Comparison of ENCODE assay signal across 31 mouse cellular contexts in genomic region chr8:96068306-96068705, GRCm38 (mm10).
"Had no signal": no experiment of that assay in that cellular context is flagged by ENCODE, and none has a peak within 500 bp of the region (broad histone marks: within the 10 kb centered on the region; RNA-seq: fewer than 3 reads in every experiment).

No protein-coding gene starts in this region.

- H3K4me2 ChIP-seq: limb, embryonic 12.5 days; limb, embryonic 13.5 days; limb, embryonic 15.5 days; liver, embryonic 11.5 days; liver, embryonic 12.5 days; liver, embryonic 13.5 days; liver, embryonic 15.5 days; lung, embryonic 14.5 days; lung, embryonic 15.5 days; midbrain, embryonic 12.5 days; midbrain, embryonic 15.5 days; neural tube, embryonic 12.5 days had no signal

- H3K9me3 ChIP-seq: limb, embryonic 10.5 days; limb, embryonic 12.5 days; limb, embryonic 13.5 days; limb, embryonic 15.5 days; liver, embryonic 12.5 days; liver, embryonic 13.5 days; liver, embryonic 15.5 days; lung, embryonic 15.5 days; megakaryocyte, embryonic 14.5 days; midbrain, embryonic 10.5 days; midbrain, embryonic 12.5 days; midbrain, embryonic 15.5 days; neural tube, embryonic 12.5 days had no signal

- H3K27me3 ChIP-seq: limb, embryonic 12.5 days; limb, embryonic 13.5 days; limb, embryonic 15.5 days; liver, embryonic 12.5 days; liver, embryonic 13.5 days; liver, embryonic 15.5 days; lung, embryonic 15.5 days; megakaryocyte, embryonic 14.5 days; midbrain, embryonic 12.5 days; midbrain, embryonic 15.5 days; neural tube, embryonic 12.5 days had no signal

- H3K36me3 ChIP-seq: limb, embryonic 10.5 days; limb, embryonic 12.5 days; limb, embryonic 13.5 days; limb, embryonic 15.5 days; liver, embryonic 12.5 days; liver, embryonic 13.5 days; liver, embryonic 15.5 days; lung, embryonic 15.5 days; midbrain, embryonic 10.5 days; midbrain, embryonic 12.5 days; midbrain, embryonic 15.5 days; neural tube, embryonic 12.5 days had no signal

- DNase-seq: left cerebral cortex, postnatal 4 days; liver; liver, embryonic 13.5 days; liver, postnatal 0 days; lung, adult 18-20 months; lung, adult 2 months; lung, embryonic 14.5 days; lung, postnatal 10 days; lung, postnatal 14 days; lung, postnatal 36 days; lung, postnatal 4 days; midbrain, embryonic 14.5 days had no signal

- H3K4me1 ChIP-seq: limb, embryonic 10.5 days; limb, embryonic 12.5 days; limb, embryonic 13.5 days; limb, embryonic 15.5 days; liver, embryonic 12.5 days; liver, embryonic 13.5 days; liver, embryonic 15.5 days; lung, embryonic 15.5 days; megakaryocyte, embryonic 14.5 days; midbrain, embryonic 10.5 days; midbrain, embryonic 12.5 days; midbrain, embryonic 15.5 days; neural tube, embryonic 12.5 days had no signal

- ATAC-seq: liver, embryonic 12.5 days; liver, postnatal 0 days; lung, postnatal 0 days; midbrain, embryonic 15.5 days; midbrain, embryonic 16.5 days had no signal

- H3K9ac ChIP-seq: limb, embryonic 12.5 days; limb, embryonic 13.5 days; limb, embryonic 15.5 days; liver, embryonic 12.5 days; liver, embryonic 13.5 days; liver, embryonic 14.5 days; liver, embryonic 15.5 days; liver, postnatal 0 days; lung, embryonic 14.5 days; lung, embryonic 15.5 days; midbrain, embryonic 12.5 days; midbrain, embryonic 15.5 days; neural tube, embryonic 12.5 days had no signal

- H3K4me3 ChIP-seq: left cerebral cortex, adult 2 months; limb, embryonic 10.5 days; limb, embryonic 12.5 days; limb, embryonic 13.5 days; limb, embryonic 15.5 days; liver, embryonic 12.5 days; liver, embryonic 13.5 days; liver, embryonic 15.5 days; lung, embryonic 15.5 days; megakaryocyte, embryonic 14.5 days; midbrain, embryonic 10.5 days; midbrain, embryonic 12.5 days; midbrain, embryonic 15.5 days; myocyte; neural tube, embryonic 12.5 days had no signal

- H3K27ac ChIP-seq: left cerebral cortex, adult 2 months; limb, embryonic 10.5 days; limb, embryonic 12.5 days; limb, embryonic 13.5 days; limb, embryonic 15.5 days; liver, embryonic 12.5 days; liver, embryonic 13.5 days; liver, embryonic 14.5 days; liver, embryonic 15.5 days; lung, embryonic 15.5 days; macrophage; midbrain, embryonic 10.5 days; midbrain, embryonic 12.5 days; midbrain, embryonic 15.5 days; neural tube, embryonic 12.5 days had no signal
